Mouse (Mus musculus) stomach, postnatal 0 days (tissue): ENCODE results near the gene Enpep.

ENCODE experiments used
- CTCF ChIP-seq: IDR thresholded peaks from 2 replicates; pipeline ENCODE4 v1.5.1; 2016; ENCODE audit warnings: antibody characterized with exemption, low read depth, mild to moderate bottlenecking, moderate library complexity
- EP300 ChIP-seq: optimal IDR thresholded peaks from 2 replicates; pipeline ENCODE3; 2016; ENCODE audit warnings: antibody characterized with exemption

DNA sequence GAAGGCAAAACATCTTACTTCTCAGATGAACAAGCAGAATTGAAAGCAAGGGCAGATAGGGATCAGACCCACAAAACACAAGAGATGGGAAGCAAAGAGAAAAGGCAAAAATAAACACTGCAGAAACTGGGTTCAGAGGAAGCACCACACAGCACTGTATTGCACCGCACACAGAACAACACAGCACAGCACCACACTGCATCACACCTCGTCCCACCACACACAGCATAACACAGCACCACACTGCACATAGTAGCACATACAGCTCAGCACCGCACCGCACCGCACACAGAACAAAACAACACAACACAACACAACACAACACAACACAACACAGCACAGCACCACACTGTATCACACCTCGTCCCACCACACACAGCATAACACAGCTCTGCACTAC lies 1.1 kb downstream of the Enpep start:
- TF ChIP-seq CTCF (no peak), EP300 (no peak)
